Mouse (Mus musculus) kidney, adult 11 months (tissue): ENCODE data around the gene Etfdh.
"Not testable (repeated sequence)": the region's sequence is repeated elsewhere in the genome, so short reads cannot be mapped to it uniquely, and the experiment has no call there.

Experiments used
- DNase-seq: peaks from one replicate; pipeline ENCODE4 v3.0.0; 2022

Gene Etfdh

GRCm38 (mm10) chr3:79576865-79577264 lies 52.4 kb downstream of the Etfdh start:
- DNase-seq, result no peak

DNA sequence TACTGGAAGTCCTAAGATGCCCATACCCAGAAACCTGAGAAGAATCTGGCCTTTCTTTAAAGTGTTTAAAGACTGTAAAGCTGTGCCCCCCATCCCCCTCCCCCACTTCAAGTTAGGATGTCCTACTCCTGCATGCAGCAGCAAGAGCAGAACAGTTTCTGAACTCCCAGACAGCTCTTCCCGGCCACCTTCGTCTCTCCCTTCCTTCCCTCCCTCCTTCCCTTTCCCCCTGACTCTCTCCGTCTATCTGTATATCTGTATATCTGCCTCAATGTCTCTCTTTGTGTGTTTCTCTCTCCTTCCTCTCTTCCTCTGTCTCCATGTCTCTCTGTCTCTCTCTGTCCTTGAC lies 52.9 kb downstream of the Etfdh start:
- DNase-seq, result no peak

DNA sequence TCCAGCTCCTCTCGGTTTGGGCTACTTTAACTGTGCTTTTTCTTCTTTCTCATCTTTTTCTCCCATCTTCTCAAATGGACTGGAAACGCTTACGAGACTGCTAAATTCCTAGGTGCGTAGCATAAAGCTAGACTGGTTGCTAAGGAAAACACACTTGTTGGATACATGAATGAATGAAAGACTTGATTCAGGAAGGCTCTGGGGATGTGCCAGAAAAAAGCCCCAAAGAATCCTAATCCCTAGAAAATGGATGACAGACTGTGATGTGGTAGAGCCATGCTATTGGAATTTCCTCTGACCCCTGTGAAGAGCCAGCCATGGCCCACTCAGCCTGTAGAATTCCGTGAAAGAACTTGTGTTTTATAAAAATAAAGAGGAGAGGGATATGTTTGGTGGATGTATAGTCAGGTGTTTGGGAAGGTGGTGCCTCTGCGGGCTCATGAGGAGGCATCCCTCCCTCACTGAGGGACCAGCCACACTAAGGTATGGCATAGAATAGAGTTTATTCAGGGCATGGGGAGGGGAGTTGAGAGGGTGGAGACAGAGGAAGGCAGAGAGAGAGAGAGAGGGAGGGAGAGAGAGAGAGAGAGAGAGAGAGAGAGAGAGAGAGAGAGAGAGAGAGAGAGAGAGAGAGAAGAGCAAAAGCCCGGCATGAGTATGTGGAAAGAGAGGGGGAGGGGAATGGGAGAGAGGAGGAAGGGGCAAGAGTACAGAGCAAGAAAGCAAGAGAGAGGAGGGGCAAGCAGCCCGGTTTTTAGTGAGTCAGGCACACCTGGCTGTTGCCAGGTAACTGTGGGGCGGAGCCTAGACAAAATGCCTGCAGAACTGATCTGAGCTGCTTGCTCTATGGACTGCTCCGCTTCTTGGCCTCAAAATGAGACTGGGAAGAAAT lies 53.5 kb downstream of the Etfdh start:
- peak; percentile 75 for DNase-seq

DNA sequence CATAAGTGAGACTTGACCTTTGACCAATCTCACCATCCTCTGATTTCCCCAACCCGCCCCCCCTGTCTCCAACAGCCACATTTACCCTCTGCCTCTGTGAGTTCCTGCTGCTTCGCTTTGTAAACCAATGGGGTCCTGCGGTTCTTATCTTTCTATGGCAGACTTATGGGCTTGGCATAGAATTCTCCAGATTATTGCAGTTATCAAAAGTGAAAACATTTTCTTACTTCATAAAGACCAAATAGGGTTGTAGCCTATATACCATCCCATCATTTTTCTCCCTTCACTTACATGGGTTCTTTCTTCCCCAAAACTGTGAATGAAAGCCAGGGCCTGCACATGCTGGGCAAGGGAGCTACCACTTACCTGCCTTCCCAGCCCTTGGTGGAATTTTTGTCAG lies 55.0 kb downstream of the Etfdh start:
- no peak for DNase-seq

- not testable (repeated sequence) for DNase-seq
Measured at GRCm38 (mm10) chr3:79573376-79573775, 55.9 kb downstream of the Etfdh start.

- no peak for DNase-seq
Measured at GRCm38 (mm10) chr3:79572399-79572798, 56.9 kb downstream of the Etfdh start.

- no peak for DNase-seq
Measured at GRCm38 (mm10) chr3:79569351-79569681, 60.0 kb downstream of the Etfdh start.

DNA sequence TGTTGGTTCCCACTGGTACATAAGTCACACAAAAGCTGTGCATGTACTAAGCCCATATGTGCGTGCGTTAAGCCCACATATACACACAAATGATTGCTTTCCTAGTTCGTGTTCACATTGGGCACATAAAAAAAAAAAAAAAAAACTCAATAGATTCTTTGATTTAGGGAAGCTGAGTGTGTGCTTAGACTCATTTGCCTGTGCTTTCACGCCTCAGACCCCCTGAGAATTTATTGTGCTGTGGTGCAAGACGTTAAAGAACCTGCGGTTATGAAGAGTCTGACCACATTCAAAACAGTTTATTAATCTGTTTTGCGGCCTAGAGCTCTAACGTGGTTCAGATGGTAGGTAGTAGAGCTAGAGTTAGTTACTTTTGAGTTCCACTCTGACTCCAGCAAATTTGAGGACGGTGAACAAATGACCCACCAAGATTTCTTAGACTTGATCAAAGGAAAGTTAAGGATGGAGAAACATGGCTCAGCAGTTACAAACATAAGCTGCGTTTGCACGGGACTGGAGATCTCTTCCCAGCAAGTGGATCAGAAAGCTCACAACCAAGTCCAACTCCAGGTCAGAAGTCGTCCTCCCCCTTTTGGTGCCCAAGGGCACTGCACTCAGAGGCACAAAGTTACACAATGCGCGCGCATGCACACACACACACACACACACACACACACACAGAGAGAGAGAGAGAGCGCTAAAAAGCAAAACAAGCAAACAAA lies 60.5 kb downstream of the Etfdh start:
- DNase-seq, result no peak

DNA sequence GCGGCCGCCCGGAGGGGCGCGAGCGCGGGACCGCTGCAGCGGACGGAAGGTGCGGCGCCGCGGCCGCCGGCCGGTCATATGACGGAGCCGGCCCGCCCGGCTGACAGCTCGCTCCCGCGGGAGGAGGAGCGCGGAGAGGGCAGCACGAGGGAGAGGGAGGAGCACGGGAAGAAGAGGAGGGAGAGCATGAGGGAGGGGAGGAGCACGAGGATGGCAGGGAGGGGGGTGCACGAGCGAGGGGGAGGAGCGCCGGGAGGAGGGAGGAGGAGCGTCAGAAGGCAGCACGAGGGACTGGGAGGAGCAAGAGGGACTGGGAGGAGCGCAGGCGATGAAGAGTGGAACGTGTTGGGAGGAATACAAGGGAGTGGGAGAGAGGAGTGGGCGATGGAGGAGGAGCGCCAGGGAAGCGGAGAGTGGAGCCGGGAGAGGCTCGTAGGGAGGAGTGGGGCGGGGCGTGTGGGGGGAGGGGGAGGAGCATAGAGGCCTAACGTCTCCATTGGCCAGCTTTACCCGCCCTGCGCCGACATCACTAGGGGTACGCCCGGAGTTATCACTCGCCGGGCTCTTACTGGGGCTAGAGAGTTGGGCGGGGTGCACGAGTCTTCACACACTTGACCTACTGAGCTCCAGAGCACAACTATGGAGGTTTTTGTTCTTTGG lies 61.5 kb downstream of the Etfdh start, which contains the start of gene Fnip2:
Fnip2 (minus strand) TSS at position 94 of the 660 bp plus-strand sequence.
- DNase-seq, result peak; percentile 92

DNA sequence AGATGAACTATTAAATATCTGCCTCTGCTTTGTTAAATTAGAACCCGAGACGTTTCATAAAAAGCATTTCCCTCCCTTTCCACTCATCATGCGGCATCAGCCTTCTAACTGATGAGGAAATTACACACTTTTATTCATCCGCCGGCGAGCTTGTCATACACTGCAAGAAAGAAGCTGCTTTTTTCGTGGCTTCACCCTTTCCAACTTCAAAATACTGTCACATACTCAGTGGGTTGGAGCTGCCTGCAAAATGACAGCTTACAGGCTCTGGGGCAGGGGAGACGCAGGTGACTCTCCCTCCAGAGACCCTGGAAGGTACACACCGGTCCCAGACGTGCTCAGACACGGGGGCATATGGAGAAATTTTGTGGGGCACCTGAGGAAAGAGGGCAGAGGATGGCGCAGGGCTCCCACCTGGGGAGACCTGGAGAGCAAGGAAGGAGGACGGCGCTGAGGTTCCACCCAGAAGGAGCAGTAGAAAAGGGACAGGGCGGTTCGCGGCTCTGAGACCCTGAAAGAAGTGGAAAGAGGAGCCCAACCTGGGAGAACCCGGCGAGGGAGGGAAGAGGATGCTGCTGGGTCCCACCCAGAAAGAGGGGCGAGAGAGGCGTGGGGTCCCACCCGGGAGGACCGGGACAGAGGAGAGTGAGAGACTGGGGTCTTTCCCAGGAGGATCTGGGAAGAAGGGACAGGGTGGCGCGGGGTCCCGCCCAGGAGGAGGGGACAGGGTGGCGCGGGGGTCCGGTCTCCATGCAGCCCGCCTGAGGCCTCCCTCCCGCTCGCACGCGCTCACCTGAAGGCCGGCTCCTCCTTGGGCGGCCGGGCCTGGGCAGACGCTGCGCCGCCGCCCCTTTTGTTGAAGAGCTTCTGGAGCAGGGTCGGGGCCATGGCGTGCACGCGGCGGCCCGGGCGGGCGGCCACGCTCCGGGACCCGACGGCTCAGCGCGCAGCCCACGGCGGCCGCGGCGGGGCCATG lies 62.3 kb downstream of the Etfdh start:
- no peak for DNase-seq

- DNase-seq, result peak; percentile 90
Measured at GRCm38 (mm10) chr3:79564875-79565606, 64.3 kb downstream of the Etfdh start.

DNA sequence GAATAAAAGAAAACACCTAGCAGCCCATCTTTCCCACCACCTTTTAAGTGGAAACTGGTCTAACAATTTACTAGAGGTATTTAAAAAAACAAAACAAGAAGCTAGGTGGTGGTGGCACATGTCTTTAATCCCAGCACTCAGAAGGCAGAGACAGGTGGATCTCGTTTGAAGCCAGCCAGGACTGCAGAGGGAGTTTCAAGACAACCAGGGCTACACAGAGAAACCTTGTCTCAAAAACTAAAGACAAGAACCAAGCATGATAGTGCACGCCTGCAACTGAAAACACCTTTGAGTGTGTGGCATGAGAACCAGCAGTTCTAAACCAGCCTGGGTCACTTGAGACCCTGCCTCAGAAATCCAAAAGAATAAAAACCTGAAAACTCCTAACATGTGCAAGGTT lies 65.8 kb downstream of the Etfdh start:
- DNase-seq, result no peak

DNA sequence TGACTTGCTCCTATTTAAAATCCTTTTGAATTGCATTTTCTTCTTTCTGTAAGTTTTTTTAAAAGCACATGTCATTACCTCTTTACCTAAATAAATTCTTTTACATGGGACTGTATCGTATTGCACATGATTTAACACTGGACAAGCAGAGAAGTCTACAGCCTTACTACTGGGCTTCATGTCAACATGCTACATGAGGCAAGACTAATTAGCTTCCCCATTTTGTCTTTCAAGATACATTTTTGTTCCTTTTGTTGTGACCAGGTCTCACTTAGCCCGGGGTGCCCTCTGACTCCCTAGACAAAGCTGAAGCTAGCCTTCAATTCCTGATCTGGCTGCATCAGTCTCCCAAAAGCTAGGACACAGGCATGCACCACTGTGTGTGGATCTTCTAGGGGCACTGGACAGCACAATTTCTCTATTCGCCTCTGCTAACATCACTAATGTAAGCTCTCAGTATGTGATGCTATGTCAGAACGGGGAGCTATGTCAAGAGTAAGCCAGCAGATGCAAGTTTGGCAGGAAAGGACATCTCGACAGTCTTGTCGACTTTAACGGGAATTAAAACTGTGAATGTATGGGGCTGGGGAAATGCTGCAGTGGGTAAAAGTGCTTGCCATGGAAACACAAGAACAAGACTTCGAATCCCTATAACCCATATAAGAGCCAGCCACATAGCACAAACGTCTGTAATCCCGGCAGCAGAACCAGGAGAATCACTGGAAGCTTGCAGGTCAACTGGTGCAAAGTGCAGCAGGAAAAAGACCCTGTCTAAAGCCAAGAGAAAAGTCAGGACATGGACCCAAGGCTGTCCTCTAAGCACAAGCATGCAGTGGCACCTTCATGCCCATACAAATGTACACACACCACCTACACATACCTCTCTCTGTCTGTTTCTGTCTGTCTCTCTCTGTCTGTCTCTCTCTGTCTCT lies 67.2 kb downstream of the Etfdh start:
- no peak for DNase-seq

GRCm38 (mm10) chr3:79560555-79560954 lies 68.7 kb downstream of the Etfdh start:
- DNase-seq, result peak; percentile 69

DNA sequence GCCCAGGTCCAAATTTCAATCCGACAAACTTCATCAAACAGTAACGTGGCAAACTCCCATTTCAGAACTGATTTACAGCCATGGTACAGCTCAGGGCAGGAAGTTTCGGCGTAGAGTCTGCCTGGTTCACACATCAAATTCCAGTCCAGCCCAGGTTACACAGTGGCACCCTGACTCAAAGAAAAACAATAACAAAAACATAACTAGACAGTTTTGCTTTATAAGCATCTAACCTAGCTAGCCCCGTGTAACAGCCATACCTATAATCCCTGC lies 69.6 kb downstream of the Etfdh start:
- peak; percentile 88 for DNase-seq

GRCm38 (mm10) chr3:79559021-79559772 lies 70.1 kb downstream of the Etfdh start:
- DNase-seq, result peak; percentile 88

- DNase-seq, result no peak
Measured at GRCm38 (mm10) chr3:79555061-79555460, 74.2 kb downstream of the Etfdh start.
